Mouse (Mus musculus) splenic B cell, adult 2 months (primary cell): ENCODE data around the gene Ccn5.

Experiments used
- DNase-seq: peaks from one replicate; pipeline ENCODE4 v3.0.0-alpha.2; 2011; ENCODE audit warnings: low read depth, low spot score
- H3K27me3 ChIP-seq: 2 replicates; pipeline ENCODE4 v1.6.1; 2012; ENCODE audit warnings: mild to moderate bottlenecking, low read length, moderate library complexity, mixed read lengths; ENCODE audit not compliant: control insufficient read depth, poor library complexity, insufficient read depth, severe bottlenecking
- H3K36me3 ChIP-seq: 2 replicates; pipeline ENCODE4 v1.6.1; 2012; ENCODE audit warnings: mild to moderate bottlenecking, low read length, moderate library complexity, mixed read lengths; ENCODE audit not compliant: control insufficient read depth, poor library complexity, insufficient read depth, severe bottlenecking

Ccn5 gene

DNA sequence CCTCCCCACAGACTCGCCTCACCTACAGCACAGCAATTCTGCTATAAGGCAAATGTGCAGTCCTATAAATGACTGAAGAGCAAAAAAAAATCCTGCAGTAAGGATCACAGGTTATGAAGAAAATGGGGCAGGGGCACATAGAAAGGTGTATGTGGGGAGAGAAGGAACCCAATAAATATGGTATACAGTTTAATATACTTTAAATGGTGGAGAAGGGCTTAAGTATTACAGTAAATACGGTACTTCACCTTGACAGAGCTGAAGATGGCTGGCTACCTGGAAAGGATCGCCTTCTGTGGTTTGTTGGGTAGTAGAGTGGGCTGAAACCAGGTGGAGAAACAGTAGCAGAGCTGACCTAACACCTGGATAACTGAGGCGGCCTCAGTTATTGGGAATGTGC is 50.6 kb downstream of the Ccn5 start:
- H3K36me3 ChIP-seq = no peaks in the 10 kb centered on the region
- DNase-seq = no peak
- H3K27me3 ChIP-seq = no peaks in the 10 kb centered on the region

- Histone ChIP-seq H3K36me3 (no peaks in the 10 kb centered on the region), H3K27me3 (no peaks in the 10 kb centered on the region)
- no peak for DNase-seq
Observed at GRCm38 (mm10) chr2:163871906-163872305, 51.2 kb downstream of the Ccn5 start.

GRCm38 (mm10) chr2:163874877-163875276 is 54.2 kb downstream of the Ccn5 start:
- no peaks in the 10 kb centered on the region for H3K27me3 ChIP-seq
- DNase-seq = no peak
- no peaks in the 10 kb centered on the region for H3K36me3 ChIP-seq

DNA sequence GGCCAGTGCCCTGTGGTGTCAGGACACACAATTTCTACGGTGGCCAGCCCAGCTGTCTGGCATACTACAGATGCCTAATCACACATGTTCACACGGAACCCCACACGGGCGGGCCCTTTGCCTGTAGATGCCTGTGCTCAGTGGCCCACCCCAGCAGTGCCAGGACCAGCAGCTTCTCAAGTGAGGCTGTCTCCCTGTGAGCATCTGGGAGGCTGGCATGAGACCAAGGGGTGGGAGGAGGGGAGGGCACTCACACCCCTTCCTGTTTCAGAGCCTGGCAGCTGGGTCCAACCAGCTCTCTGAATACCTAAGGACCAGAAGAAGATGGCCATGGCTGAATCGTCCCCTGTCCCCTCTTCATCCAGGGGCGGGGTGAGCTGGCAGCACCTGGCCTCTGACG is 54.8 kb downstream of the Ccn5 start:
- Histone ChIP-seq H3K36me3 (no peaks in the 10 kb centered on the region), H3K27me3 (no peaks in the 10 kb centered on the region)
- no peak for DNase-seq

DNA sequence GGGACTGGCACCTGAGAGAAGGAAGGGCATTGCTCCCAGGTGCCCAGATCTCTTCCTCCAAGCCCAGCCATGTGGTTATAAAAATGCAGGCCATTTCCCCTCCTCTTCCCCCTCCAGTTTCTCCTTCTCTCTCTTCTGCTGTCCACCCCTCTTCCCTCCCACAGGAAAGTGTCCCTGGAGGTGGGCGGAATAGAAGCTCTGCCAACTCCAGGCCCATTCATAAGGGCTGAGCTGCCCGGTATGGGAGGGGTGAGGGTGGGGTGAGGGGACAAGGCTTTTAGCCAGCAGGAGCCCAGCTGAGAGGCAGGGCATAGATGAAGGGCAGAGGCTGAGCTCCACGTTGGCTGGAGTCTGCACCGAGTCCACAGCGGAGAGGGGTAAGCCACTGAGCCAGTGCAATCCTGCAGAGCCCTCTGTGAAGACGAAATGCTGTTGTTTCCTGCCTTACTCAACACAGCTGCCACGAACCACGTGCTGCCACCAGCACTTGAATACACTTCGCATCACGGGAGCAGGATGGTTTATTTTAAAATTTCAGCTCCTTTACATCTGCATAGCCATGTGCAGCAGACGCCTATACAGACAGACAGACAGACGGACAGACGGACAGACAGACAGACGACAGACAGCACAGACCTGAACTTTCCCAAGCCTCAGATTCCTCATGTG is 56.3 kb downstream of the Ccn5 start:
- H3K27me3 ChIP-seq = no peaks in the 10 kb centered on the region
- DNase-seq = no peak

GRCm38 (mm10) chr2:163880891-163881290 is 60.2 kb downstream of the Ccn5 start:
- Histone ChIP-seq H3K27me3 (no peaks in the 10 kb centered on the region), H3K36me3 (no peaks in the 10 kb centered on the region)
- DNase-seq = no peak

More for the DNA sequence above, 56.3 kb downstream of the Ccn5 start:
- H3K36me3 ChIP-seq = no peaks in the 10 kb centered on the region
